Mouse (Mus musculus): ENCODE measurements at regions not wholly inside any gene's neighbourhood (a gene's known extent, or its start where the extent isn't known, plus 50 kb on each side); places are given as distances from the start of the nearest gene placed in this dataset.

DNA sequence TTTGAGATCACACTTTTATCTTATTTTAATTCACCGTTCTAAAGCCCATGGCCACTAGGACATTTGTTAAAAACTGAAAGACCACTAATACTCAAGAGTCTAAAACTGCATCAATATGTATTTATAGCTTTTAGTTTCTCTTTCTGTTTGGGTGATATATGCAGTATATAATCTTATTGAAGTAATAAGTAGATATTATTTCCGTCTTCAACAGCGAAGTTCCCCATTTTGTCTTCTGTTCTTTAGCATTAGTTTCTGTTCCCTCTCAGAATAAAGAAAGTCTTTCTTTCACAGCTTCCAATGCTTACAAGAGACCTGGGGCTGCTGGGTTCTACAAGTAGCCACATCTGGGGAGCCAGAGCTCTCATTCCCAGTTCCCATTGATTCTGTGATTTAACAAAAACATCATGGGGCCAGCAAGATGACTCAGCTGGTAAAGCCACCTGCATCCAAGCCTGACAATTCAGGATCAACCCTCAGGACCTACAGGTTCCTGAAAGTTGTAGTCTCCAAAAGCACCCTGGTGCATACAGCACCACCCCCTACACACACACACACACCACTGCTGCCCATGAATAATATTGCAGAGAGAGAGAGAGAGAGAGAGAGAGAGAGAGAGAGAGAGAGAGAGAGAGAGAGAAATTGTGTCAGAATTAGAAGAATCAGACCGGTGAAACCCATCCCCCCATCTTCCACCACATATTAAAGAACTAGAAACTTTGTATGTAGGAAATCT is 93.0 kb downstream of the Cog6 start:
- TF ChIP-seq EP300 (IDR thresholded peaks at IDR 0.05; ENCODE audit: low read depth) (no peak), CTCF (IDR thresholded peaks at IDR 0.05; ENCODE audit: low read depth) (no peak)
